Mouse (Mus musculus): ENCODE measurements around the gene Dock7.

Gene Dock7

GRCm38 (mm10) chr4:99121123-99121755 is 524 bp upstream of the Dock7 start:
- no peak for DNase-seq

GRCm38 (mm10) chr4:99119051-99119450 is 1.7 kb downstream of the Dock7 start:
- DNase-seq, result no peak

GRCm38 (mm10) chr4:99115797-99116196 is 4.9 kb downstream of the Dock7 start:
- no peak for DNase-seq

- no peak for DNase-seq
These were observed 9.0 kb downstream of the Dock7 start for GRCm38 (mm10) chr4:99111670-99112069.

- DNase-seq, result no peak
These were observed 11.9 kb downstream of the Dock7 start for GRCm38 (mm10) chr4:99108817-99109216.

- DNase-seq, result no peak
These were observed 17.9 kb downstream of the Dock7 start for GRCm38 (mm10) chr4:99102846-99103245.

GRCm38 (mm10) chr4:99100724-99101123 is 20.0 kb downstream of the Dock7 start:
- no peak for DNase-seq

GRCm38 (mm10) chr4:99091777-99092176 is 28.9 kb downstream of the Dock7 start:
- no peak for DNase-seq

GRCm38 (mm10) chr4:99091151-99091701 is 29.5 kb downstream of the Dock7 start:
- DNase-seq, result no peak

GRCm38 (mm10) chr4:99087760-99088485 is 32.8 kb downstream of the Dock7 start:
- no peak for DNase-seq

- DNase-seq, result no peak
These were observed 36.9 kb downstream of the Dock7 start for GRCm38 (mm10) chr4:99083862-99084261.

GRCm38 (mm10) chr4:99081169-99081568 is 39.5 kb downstream of the Dock7 start:
- no peak for DNase-seq

GRCm38 (mm10) chr4:99078005-99078404 is 42.7 kb downstream of the Dock7 start:
- DNase-seq, result no peak

GRCm38 (mm10) chr4:99068806-99069205 is 51.9 kb downstream of the Dock7 start:
- DNase-seq, result no peak

GRCm38 (mm10) chr4:99064524-99064923 is 56.2 kb downstream of the Dock7 start:
- DNase-seq, result peak; percentile 22 to 45

- no peak for DNase-seq
These were observed 72.1 kb downstream of the Dock7 start for GRCm38 (mm10) chr4:99048581-99048980.

GRCm38 (mm10) chr4:99046471-99046870 is 74.2 kb downstream of the Dock7 start:
- no peak for DNase-seq

- DNase-seq, result no peak
These were observed 75.9 kb downstream of the Dock7 start for GRCm38 (mm10) chr4:99044854-99045253.

GRCm38 (mm10) chr4:99032921-99033320 is 87.8 kb downstream of the Dock7 start:
- DNase-seq, result peak in 1 of 2 experiments; percentile 20

- no peak for DNase-seq
These were observed 90.0 kb downstream of the Dock7 start, which contains the start of gene Angptl3 for GRCm38 (mm10) chr4:99030686-99031085. Gene Angptl3, plus strand, starts transcription at chr4:99030954.

GRCm38 (mm10) chr4:99028377-99028776 is 92.3 kb downstream of the Dock7 start:
- no peak for DNase-seq

- DNase-seq, result no peak
These were observed 98.5 kb downstream of the Dock7 start for GRCm38 (mm10) chr4:99022221-99022620.

GRCm38 (mm10) chr4:99011039-99011438 is 109.7 kb downstream of the Dock7 start:
- no peak for DNase-seq

GRCm38 (mm10) chr4:99006319-99006718 is 114.4 kb downstream of the Dock7 start:
- no peak for DNase-seq
